Mouse (Mus musculus): Measurements from ENCODE around the gene Traf3. TPM values are rescaled to one million over a fixed set of nuclear protein-coding genes. Genes with fewer than 3 reads are reported as not detected.

Gene Traf3
- 5.6 and 6.2 TPM in 2 replicates for polyA plus RNA-seq (2016; fragmentation: Nextera tagmentation; extraction: Ambion mirVana)

DNA sequence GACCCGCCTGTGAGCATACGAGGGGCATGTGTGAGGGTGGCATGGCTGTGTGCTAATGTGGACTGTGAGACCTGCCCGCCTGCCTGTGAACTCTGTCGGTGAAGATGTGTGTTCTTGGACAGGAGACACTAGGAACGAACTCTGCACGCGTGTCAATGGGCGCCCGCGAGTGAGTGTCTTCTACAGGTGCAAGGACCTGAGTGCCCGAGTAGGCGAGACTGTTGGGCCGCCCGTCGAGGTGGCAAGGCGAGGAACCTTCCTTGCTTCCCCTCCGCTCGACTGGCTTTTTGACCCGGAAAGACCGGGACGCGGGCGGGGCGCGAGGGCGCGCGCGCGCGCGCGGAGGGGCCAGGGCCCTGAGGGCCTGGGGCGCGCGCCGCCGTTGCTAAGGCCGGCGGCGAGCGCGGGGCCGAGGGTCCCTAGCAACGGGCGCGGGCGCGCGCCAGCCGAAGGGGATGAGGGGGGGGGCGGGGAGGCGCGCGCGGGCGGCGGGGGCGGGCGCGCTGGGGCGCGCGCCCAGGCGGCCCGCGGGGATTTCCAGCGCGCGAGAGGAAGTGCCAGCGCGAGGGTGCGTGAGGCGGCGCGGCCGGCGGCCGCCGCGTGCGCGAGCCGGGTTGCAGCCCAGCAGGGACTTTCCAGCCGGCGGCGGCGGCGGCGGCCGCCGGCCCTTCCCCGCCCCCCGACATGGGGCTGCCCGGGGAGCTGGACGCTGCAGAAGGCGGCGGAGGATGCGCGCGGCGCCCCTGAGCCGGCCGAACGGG, at the start of gene Traf3:
Gene Traf3 (plus strand): TSS at position 540 of the 761 bp plus-strand sequence.
- peak within 1 kb of the TSS; percentile 94 for H3K4me2 ChIP-seq
- peak within 1 kb of the TSS; percentile 75 for H3K9ac ChIP-seq
- peaks cover 52% of the 10 kb centered on the region for H3K4me1 ChIP-seq
- peak; percentile 42; the same call in 1 of the 2 replicates for ATAC-seq
- no peaks in the 10 kb centered on the region for H3K36me3 ChIP-seq
- H3K27me3 ChIP-seq (replicated peaks) = peaks cover 7% of the 10 kb centered on the region
- H3K9me3 ChIP-seq (replicated peaks) = no peaks in the 10 kb centered on the region
- WGBS (ENCODE audit: insufficient replicate concordance) = 6% methylated on average over 53 of the region's 105 CpGs
- H3K27ac ChIP-seq = peak within 1 kb of the TSS; percentile 72
- H3K4me3 ChIP-seq = peak within 1 kb of the TSS; percentile 79

DNA sequence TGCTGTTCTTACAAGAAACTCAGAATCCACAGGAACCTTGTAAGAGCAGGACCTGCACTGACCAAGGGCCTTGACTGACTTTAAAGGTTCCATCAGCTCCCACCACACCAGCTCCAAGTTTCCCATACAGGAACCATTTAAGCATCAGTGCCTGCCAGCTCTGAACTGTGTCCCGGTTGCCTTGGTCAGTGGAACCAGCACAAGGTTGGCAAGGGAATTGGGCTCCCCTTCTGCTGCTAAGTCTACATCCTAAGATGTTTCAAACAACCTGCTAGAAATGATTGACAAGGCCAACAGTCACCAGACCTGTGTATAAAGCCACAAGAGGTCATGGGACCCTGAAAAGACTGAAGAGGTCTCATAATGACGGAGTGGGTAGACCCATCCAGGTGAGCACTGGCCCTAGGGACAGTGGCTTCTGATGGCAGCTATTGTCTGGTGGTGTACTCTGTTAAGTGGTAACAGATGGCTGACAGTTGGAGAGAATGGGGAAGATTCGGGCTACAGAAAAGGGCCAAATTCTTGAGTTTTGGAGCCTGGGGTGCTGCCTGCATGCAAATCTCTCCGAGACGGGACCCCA, 46.6 kb upstream of the Traf3 start:
- no peaks in the 10 kb centered on the region; the same call in 1 of the 2 replicates for H3K4me1 ChIP-seq
- 88% methylated on average over 5 of the region's 5 CpGs for WGBS (ENCODE audit: insufficient replicate concordance)
- H3K27me3 ChIP-seq (replicated peaks) = no peaks in the 10 kb centered on the region
- H3K4me2 ChIP-seq = no peak overlapping the region
- ATAC-seq = no peak
- H3K9me3 ChIP-seq (replicated peaks) = peaks cover 4% of the 10 kb centered on the region; the same call in 1 of the 2 replicates
- no peak overlapping the region for H3K9ac ChIP-seq
- no peak overlapping the region for H3K4me3 ChIP-seq
- H3K27ac ChIP-seq = no peak overlapping the region
- H3K36me3 ChIP-seq = peaks cover 54% of the 10 kb centered on the region

DNA sequence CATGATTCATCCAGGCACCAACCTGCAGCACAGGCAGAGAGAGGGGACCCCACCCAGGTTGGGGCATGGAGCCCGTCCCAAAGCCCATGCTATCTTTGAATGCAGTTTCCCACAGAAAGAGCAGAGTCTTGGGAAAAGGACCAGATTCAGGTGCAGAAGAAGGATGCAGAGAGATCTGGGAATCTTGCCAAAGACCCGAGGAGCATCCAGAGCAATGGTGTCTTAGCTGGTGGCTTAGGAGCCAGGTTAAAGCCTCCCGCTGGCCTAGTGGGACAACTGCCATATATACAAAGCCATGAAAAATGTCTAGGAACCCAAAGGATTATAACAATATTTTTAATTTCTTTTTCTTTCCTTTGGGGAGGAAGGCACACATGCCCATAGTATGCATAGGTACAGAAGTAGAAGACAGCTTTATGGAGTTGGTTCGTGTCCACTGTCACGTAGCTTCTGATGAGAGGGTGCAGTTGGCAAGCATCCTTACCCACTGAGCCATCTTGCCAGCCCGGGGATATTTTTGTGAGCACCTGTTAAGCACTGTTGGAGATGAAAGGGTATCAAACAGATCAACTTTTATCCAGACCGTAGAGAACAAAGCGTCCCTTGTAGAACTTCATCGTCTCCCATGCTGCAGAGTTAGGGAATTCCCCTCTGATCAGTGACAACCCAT, 45.1 kb upstream of the Traf3 start:
- Histone ChIP-seq H3K27me3 (replicated peaks) (no peaks in the 10 kb centered on the region), H3K4me2 (no peak overlapping the region), H3K4me1 (no peaks in the 10 kb centered on the region; the same call in 1 of the 2 replicates), H3K36me3 (peaks cover 42% of the 10 kb centered on the region), H3K9me3 (replicated peaks) (peaks cover 4% of the 10 kb centered on the region; the same call in 1 of the 2 replicates), H3K27ac (no peak overlapping the region), H3K4me3 (no peak overlapping the region), H3K9ac (no peak overlapping the region)
- ATAC-seq = no peak
- WGBS (ENCODE audit: insufficient replicate concordance) = 83% methylated on average over 9 of the region's 9 CpGs

DNA sequence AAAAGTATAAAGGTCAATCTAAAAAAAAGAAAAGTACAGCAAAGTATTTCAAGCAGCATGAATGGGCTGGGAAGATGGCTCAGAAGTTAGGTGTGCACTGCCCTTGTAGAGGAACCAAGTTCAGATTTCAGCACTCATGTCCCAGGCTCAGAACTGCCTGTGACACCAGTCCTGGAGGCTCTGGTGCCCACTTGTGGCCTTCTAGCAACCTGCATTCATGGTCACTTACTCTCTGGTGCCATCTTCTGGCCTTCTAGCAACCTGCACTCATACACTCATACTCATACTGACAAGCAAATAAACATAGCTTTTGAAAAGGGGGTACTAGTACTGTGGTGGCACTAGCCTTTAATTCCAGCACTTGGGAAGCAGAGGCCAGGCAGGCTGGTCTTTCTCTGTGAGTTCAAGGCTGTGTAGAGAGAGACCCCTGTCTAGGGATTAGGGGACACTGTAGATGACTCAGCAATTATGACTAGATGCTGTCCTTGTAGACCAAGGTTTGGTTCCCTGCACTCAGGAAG, 43.8 kb upstream of the Traf3 start:
- Histone ChIP-seq H3K27me3 (replicated peaks) (no peaks in the 10 kb centered on the region), H3K9me3 (replicated peaks) (peaks cover 4% of the 10 kb centered on the region; the same call in 1 of the 2 replicates), H3K36me3 (peaks cover 30% of the 10 kb centered on the region), H3K4me3 (no peak overlapping the region), H3K4me2 (no peak overlapping the region), H3K27ac (no peak overlapping the region), H3K4me1 (no peaks in the 10 kb centered on the region), H3K9ac (no peak overlapping the region)
- 0 out of 2 replicates have a peak, but pooled peaks have one; percentile 15 for ATAC-seq

DNA sequence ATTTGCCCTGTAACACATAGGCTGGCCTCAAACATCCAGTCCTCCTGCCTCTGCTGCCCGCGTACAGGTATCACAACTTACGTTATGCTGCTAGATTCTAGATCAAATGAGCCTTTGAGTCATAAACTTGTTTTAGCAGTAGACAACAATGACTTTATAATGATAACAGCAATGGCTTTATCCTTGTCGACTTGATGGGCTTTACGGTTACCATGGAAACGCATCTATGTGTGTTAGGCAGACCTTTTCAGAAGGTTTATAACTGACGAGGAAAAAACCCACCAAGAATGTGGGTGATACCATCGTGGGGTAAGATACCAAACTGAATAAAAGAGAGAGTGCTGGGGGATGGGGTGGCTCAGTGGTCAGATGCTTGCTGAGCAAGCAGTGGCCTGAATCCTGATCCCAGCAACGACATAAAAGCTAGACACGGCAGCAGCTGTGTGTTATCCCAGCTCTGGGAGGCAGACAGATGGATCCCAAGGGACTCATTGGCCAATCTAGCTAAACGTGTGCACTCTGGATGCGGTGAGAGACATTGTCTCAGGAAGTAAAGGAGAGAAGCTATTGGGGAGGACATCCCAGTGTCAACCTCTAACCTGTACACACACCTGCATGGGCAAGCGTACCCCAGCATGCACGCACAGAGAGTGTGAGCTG, 41.4 kb upstream of the Traf3 start:
- H3K27me3 ChIP-seq (replicated peaks) = no peaks in the 10 kb centered on the region
- H3K27ac ChIP-seq = no peak overlapping the region
- H3K4me1 ChIP-seq = no peaks in the 10 kb centered on the region
- H3K9ac ChIP-seq = no peak overlapping the region
- peaks cover 7% of the 10 kb centered on the region; the same call in 1 of the 2 replicates for H3K36me3 ChIP-seq
- H3K9me3 ChIP-seq (replicated peaks) = peaks cover 4% of the 10 kb centered on the region; the same call in 1 of the 2 replicates
- 76% methylated on average over 14 of the region's 14 CpGs for WGBS (ENCODE audit: insufficient replicate concordance)
- no peak overlapping the region for H3K4me2 ChIP-seq
- ATAC-seq = no peak
- no peak overlapping the region for H3K4me3 ChIP-seq

DNA sequence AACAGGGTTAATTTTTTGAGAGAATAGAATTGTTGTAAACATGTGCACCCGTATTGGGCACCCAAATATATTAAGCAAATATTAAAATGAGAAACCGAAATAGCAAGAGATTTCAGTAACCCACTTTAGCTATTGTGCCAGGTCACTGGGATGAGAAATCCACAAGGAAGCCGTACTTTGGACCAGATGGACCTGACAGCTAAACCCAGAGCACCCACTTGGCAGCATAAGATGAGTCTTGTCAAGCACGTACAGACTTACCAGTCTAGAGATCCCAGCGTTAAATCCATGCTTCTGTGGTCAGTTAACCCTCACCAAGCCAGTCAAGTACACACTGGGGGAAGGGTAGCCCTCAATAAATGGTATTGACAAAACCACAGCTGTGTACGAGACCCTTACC, 40.5 kb upstream of the Traf3 start:
- Histone ChIP-seq H3K4me2 (no peak overlapping the region), H3K27me3 (replicated peaks) (no peaks in the 10 kb centered on the region), H3K9me3 (replicated peaks) (peaks cover 6% of the 10 kb centered on the region; the same call in 1 of the 2 replicates), H3K4me1 (no peaks in the 10 kb centered on the region), H3K27ac (no peak overlapping the region), H3K4me3 (no peak overlapping the region), H3K9ac (no peak overlapping the region), H3K36me3 (no peaks in the 10 kb centered on the region)
- 65% methylated on average over 6 of the region's 6 CpGs for WGBS (ENCODE audit: insufficient replicate concordance)
- no peak for ATAC-seq

DNA sequence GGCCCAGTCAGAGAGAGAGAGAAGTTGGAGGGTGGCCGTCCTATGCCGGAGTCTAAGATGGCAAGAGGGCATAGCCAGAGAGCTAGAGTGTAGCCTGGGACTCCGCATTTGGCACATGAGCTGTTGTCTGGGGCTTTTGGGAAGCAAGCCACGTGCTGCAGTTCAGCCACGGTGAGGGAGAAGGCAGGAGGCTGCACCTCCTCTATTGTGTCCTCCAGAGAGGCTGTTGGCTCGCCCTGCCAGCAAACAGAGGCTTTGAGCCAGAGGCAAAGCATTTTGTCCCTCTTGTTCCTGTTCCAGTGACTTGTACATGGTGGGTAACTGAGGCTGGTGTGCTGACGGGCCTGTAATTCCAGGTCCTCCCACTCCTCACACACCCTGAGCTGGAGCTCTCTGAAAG, 32.0 kb upstream of the Traf3 start:
- no peak overlapping the region for H3K4me3 ChIP-seq
- WGBS (ENCODE audit: insufficient replicate concordance) = 77% methylated on average over 7 of the region's 7 CpGs
- H3K9ac ChIP-seq = no peak overlapping the region
- no peaks in the 10 kb centered on the region for H3K27me3 ChIP-seq (replicated peaks)
- H3K4me2 ChIP-seq = no peak overlapping the region
- no peaks in the 10 kb centered on the region for H3K36me3 ChIP-seq
- H3K9me3 ChIP-seq (replicated peaks) = peaks cover 5% of the 10 kb centered on the region; the same call in 1 of the 2 replicates
- no peak for ATAC-seq
- peaks cover 6% of the 10 kb centered on the region; the same call in 1 of the 2 replicates for H3K4me1 ChIP-seq
- H3K27ac ChIP-seq = no peak overlapping the region

DNA sequence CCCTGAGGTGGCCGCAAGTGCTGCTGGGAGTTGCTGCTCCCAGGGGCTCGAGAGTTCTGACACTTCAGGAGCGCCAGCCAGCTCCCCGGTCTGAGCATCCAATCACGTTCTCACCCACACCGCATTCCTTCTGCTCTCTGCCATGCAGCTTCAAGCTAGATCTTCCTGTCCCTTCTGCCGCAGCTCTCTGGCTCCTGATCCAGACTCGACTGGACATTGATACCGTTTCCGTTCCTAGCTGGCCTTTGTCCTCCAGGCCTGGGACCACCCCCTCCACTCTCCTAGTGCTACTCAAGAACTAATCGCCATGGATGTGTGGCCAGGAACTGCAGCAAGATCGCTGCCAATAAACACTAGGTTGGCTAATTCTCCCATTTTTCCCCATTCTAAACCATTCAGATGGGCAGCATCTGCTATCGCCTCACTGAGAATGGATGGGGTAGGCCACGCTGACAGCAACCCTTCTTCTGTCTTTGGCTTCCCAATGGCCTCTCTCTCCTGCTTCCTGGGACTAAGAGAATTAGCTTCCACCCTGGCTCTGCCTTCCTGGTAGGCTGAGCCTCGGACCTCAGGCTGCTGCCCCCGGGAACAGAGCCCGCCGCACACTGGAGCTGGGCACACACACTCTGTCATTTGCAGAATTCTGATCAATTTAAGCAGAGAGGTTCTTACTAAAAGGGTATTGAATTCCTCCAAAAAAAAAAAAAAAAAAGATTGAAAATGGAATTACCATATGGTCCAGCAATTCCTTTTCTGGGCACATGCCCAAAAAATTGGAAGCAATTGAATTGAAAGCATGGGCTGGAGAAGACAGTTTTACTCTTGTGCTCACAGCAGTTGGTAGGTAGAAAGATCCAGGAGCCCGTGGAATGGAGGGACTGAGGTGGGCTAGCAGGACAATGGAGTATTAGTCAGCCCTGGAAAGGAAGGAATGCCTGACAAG, 31.1 kb upstream of the Traf3 start:
- peaks cover 6% of the 10 kb centered on the region; the same call in 1 of the 2 replicates for H3K4me1 ChIP-seq
- no peak overlapping the region for H3K4me3 ChIP-seq
- no peaks in the 10 kb centered on the region for H3K36me3 ChIP-seq
- no peak overlapping the region for H3K27ac ChIP-seq
- peaks cover 8% of the 10 kb centered on the region; the same call in 1 of the 2 replicates for H3K9me3 ChIP-seq (replicated peaks)
- WGBS (ENCODE audit: insufficient replicate concordance) = 66% methylated on average over 19 of the region's 19 CpGs
- H3K27me3 ChIP-seq (replicated peaks) = no peaks in the 10 kb centered on the region
- no peak overlapping the region for H3K9ac ChIP-seq
- no peak overlapping the region for H3K4me2 ChIP-seq
- no peak for ATAC-seq

DNA sequence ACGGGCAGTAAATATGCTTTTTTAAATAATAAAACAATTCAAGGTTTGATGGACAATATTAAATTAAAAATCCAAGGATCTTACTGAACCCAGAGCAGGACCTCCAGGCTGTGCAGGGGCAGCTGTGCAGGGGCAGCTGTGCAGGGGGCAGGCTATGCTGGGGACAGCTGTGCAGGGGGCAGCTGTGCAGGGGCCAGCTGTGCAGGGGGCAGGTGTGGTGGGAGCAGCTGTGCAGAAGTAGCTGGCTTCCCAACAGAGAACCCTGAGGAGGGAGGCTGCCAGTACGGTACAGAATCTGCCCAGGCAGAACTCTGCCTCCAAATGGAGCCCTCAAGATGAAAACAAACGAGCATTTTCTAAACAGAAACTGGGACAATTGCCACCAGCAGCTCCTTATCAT, 30.2 kb upstream of the Traf3 start:
- H3K4me3 ChIP-seq = no peak overlapping the region
- no peak for ATAC-seq
- H3K27me3 ChIP-seq (replicated peaks) = no peaks in the 10 kb centered on the region
- 0 out of 2 replicates have a peak, but pooled peaks cover 9% of the 10 kb centered on the region for H3K9me3 ChIP-seq (replicated peaks)
- WGBS (ENCODE audit: insufficient replicate concordance) = 66% methylated on average over 3 of the region's 3 CpGs
- no peak overlapping the region for H3K4me2 ChIP-seq
- H3K36me3 ChIP-seq = no peaks in the 10 kb centered on the region
- H3K4me1 ChIP-seq = peaks cover 6% of the 10 kb centered on the region; the same call in 1 of the 2 replicates
- H3K27ac ChIP-seq = no peak overlapping the region
- H3K9ac ChIP-seq = no peak overlapping the region

DNA sequence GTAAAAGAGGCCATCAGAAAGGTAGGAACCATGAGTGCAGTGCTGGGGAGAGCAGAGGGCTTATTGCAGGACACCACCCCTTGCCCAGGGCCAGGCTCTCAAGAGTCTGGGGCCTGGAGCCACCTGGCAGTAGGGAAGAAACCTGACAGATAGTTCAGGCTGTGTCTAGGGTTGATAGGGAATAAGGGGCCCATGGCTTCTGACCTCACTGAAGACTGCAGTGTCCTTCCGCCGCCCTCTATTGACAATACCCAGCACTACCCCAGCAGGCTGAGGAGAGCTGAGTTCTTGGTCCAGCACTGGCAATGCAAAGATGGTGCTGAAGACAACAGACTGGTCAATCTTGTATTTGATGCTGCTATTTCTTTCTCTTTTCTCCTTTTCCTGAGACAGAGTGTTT, 29.1 kb upstream of the Traf3 start:
- Histone ChIP-seq H3K4me1 (peaks cover 6% of the 10 kb centered on the region; the same call in 1 of the 2 replicates), H3K27ac (no peak overlapping the region), H3K9ac (no peak overlapping the region), H3K9me3 (replicated peaks) (0 out of 2 replicates have a peak, but pooled peaks cover 9% of the 10 kb centered on the region), H3K4me3 (no peak overlapping the region), H3K36me3 (no peaks in the 10 kb centered on the region), H3K4me2 (no peak overlapping the region), H3K27me3 (replicated peaks) (no peaks in the 10 kb centered on the region)
- ATAC-seq = peak; percentile 54
- 41% methylated on average over 2 of the region's 2 CpGs for WGBS (ENCODE audit: insufficient replicate concordance)
